Mouse (Mus musculus) R1 (cell line): ENCODE data around the gene Gm3173.
"Not testable (repeated sequence)": the region's sequence is repeated elsewhere in the genome, so short reads cannot be mapped to it uniquely, and the experiment has no call there.

Source experiments
- DNase-seq: peaks from one replicate; pipeline ENCODE4 v3.0.0-alpha.2; 2018; ENCODE audit warnings: low read depth, low spot score

The Gm3173 gene

DNA sequence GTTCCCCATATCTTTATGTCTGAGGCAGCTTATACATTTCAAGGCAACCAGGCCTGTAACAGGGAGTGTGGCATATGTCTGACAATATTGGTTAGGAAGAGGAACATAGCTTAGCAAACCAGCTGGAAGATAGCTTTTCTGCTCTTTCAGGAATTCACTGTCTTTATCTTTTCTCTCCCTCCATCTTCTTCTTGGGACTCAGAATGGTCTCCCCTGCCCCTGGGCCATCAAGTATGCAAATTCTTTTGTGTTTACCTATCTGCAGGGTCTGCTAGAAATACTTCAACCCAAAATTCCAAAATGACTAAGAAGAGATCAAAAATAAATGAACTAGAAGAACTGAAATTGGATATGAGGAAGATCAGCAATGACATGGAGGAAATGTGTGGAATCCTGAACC, at the start of gene Gm3173:
Gm3173 (plus strand) TSS at position 301 of the 400 bp plus-strand sequence.
- not testable (repeated sequence) for DNase-seq

GRCm38 (mm10) chr14:4385606-4386005, 45.2 kb upstream of the Gm3173 start:
- DNase-seq, result not testable (repeated sequence)

- DNase-seq, result not testable (repeated sequence)
Measured at GRCm38 (mm10) chr14:4392841-4393530, 37.8 kb upstream of the Gm3173 start.

- not testable (repeated sequence) for DNase-seq
Measured at GRCm38 (mm10) chr14:4397226-4397625, 33.6 kb upstream of the Gm3173 start, which contains the start of gene Gm3159. Gene Gm3159, plus strand, starts transcription at chr14:4397526.

- not testable (repeated sequence) for DNase-seq
Measured at GRCm38 (mm10) chr14:4398624-4399023, 32.2 kb upstream of the Gm3173 start.

- not testable (repeated sequence) for DNase-seq
Measured at GRCm38 (mm10) chr14:4400115-4400789, 30.5 kb upstream of the Gm3173 start.

DNA sequence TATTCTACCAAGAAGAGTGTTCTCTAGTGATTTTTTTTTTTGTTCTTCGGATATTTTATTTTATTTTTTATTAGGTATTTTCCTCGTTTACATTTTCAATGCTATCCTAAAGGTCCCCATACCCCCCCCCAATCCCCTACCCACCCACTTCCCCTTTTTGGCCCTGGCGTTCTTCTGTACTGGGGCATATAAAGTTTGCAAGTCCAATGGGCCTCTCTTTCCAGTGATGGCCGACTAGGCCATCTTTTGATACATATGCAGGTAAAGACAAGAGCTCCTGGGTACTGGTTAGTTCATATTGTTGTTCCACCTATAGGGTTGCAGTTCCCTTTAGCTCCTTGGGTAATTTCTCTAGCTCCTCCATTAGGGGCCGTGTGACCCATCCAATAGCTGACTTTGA, 29.5 kb upstream of the Gm3173 start:
- DNase-seq, result not testable (repeated sequence)

DNA sequence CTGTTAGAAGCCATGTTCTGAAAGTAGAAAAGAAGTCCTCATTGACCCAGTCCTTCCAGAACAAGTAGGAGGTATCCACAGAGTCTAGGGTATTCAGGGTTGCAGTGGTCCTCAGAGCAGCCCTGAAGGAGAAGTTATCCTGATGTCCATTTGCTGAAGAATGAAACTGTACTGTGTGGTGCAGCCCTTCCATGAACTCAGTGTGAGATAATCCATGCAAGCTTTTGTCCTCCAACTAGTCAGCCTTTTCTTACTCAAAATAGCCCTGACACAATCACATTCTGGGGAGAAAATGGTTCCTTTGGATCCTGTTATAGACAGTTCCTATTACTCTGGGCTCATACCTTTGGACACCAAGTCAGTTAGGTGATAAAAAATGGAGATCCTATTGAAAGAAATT, 27.0 kb upstream of the Gm3173 start:
- DNase-seq, result not testable (repeated sequence)

DNA sequence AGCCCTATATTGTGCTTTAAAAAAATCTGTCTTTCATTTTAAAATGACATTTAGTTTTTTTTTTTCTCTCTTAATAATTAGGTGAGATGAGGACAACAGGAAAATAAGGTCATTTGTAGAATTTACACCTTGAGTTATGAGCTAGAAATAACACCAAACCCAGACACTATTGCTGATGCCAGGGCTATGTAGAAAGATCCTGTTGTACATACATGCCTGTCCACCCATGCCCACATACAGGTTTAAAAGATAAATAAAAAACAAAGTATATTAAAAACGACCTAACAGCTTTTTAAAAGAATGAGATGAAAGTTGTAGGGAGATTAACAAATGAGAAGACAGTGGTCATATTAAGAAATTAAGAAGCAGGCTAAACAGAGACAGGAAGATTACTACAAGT, 20.9 kb upstream of the Gm3173 start:
- not testable (repeated sequence) for DNase-seq

DNA sequence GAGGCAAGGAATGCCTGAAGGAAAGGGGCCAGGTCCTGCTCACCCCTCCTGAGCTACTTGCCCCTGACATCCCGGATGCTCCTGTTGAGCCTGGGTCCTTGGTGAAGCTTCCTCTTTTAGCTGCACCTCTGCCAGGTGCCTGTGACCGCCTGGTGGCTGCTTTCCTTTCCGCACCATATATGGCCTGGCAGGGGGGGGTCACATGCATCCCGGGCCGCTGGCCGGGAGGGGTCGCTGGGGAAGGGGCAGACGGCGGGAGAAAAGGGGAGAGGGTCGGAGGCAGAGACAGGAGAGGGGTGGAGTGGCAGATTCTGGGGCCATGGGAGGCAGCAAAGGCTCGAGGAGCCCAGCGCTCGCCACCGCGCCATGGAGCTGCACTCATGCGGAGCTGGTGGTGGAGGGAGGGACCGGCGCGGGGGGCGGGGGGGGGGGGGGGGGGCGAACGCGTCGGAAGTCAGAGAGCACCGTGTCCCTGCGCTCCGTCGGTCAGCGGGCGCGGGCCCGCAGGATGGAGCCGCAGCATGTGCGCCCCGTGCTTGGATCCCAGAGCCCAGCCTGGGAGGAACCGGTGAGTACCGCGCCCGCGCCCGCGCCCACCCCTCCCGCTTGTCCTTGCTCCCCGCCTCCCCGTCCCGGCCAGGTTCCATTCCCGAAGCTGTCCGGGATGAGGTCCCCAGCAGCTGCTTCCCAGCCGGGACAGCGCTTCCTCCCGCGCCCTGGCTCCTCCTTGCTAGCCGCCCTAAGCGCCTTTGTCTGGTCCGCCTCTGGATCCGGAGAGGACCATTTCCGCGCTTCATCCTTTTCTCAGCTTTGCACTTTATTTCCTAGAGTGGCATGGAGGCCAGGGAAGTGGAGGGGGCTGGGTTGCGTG, 15.6 kb upstream of the Gm3173 start, which contains the start of gene Gm3164:
Gm3164 (plus strand) TSS at position 484 of the 871 bp plus-strand sequence.
- DNase-seq, result peak; percentile 23

DNA sequence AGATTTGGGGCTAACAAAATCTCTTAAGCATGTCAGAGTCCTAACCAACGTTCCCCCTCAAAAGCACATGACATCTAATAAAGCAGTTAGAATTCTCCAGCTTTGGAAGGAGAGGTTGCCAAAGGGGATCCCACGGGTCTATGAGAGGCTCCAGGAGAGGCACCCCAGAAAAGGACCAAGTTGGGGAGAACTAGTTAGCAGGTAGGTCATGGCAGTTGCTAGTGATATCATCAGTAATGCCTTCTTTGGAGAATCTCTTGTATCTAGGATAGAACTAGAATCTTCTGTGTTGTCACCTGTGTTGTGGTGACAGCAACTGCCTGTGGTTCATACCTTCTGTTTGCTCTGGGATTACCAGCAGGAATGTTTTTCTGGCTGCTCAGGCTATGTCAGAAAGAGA, 50.7 kb downstream of the Gm3173 start, which contains the start of gene Gm3182:
Gm3182 (plus strand) TSS at position 301 of the 400 bp plus-strand sequence.
- DNase-seq, result not testable (repeated sequence)

DNA sequence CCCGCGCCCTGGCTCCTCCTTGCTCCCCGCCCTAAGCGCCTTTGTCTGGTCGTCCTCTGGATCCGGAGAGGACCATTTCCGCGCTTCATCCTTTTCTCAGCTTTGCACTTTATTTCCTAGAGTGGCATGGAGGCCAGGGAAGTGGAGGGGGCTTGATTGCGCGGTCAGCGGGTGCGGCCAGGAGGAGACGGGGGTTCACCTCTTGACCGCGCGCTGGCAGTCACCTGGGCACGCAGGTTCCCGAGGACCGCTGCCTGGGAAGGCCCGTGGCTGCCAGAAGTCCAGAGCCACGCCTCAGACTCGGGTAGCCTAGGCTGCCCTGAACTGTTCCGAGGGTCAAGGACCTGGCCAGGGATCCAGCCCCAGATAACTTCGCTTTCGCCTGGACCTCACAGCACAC, 68.6 kb downstream of the Gm3173 start:
- not testable (repeated sequence) for DNase-seq

- not testable (repeated sequence) for DNase-seq
Measured at GRCm38 (mm10) chr14:4555105-4555504, 124.3 kb downstream of the Gm3173 start, which contains the start of gene Gm3047. Gene Gm3047, plus strand, starts transcription at chr14:4555405.
